In genomic region chr13:54936173-54936572, GRCm38 (mm10) we compare ENCODE assay signal across 10 mouse cellular contexts. TPM values are rescaled to one million over a fixed set of nuclear protein-coding genes. Genes with fewer than 3 reads are reported as not detected.
DNase-seq lines count a peak whose midpoint lies in the region; ATAC-seq and TF ChIP-seq lines count a peak whose summit lies in the region.
"Had no signal": no experiment of that assay in that cellular context is flagged by ENCODE, and none has a peak within 500 bp of the region (broad histone marks: within the 10 kb centered on the region; RNA-seq: fewer than 3 reads in every experiment).

No protein-coding gene starts in this region.

- no peak overlapping the region for H3K4me2 ChIP-seq in hindbrain, embryonic 14.5 days (replicated peaks)
- H3K4me2 ChIP-seq: lung, embryonic 15.5 days had no signal

- intact Hi-C loops in left cerebral cortex, postnatal 36 days (cut with DNase I): no loop called here

- DNase-seq in hindbrain, embryonic 14.5 days (ENCODE audit: low spot score): peak; percentile 55
- DNase-seq in hindbrain, embryonic 10.5 days (ENCODE audit: low spot score): no peak
- DNase-seq in cerebellum, adult 2 months: peak; percentile 60 to 71
- peak; percentile 53 to 56 for DNase-seq in frontal cortex, postnatal 10 days (ENCODE audit: low spot score in 2 of 2)
- DNase-seq in left cerebral cortex, postnatal 36 days (ENCODE audit: low spot score in 2 of 2): peak; percentile 64 to 65
- no peak for DNase-seq in lung, postnatal 36 days
- no peak for DNase-seq in thymus, postnatal 36 days
- DNase-seq in T-cell, adult 2 months (ENCODE audit: low spot score): no peak

- no peak overlapping the region for H3K27ac ChIP-seq in hindbrain, embryonic 14.5 days
- H3K27ac ChIP-seq in hindbrain, embryonic 10.5 days: no peak overlapping the region
- H3K27ac ChIP-seq in cerebellum, adult 2 months (ENCODE audit: insufficient read depth, low read length): no peak overlapping the region
- H3K27ac ChIP-seq: lung, embryonic 15.5 days had no signal

- WGBS in hindbrain, embryonic 14.5 days: 59% methylated on average over 6 of the region's 6 CpGs
- WGBS in hindbrain, embryonic 10.5 days: 78% methylated on average over 6 of the region's 6 CpGs
- WGBS in cerebellum, adult 2 months: 8% methylated on average over 6 of the region's 6 CpGs

- H3K36me3 ChIP-seq in hindbrain, embryonic 14.5 days (replicated peaks; ENCODE audit: control insufficient read depth, insufficient read depth): no peaks in the 10 kb centered on the region
- H3K36me3 ChIP-seq in hindbrain, embryonic 10.5 days: no peaks in the 10 kb centered on the region
- H3K36me3 ChIP-seq: lung, embryonic 15.5 days had no signal

- no peak overlapping the region for H3K4me3 ChIP-seq in hindbrain, embryonic 14.5 days (replicated peaks; ENCODE audit: low read length)
- H3K4me3 ChIP-seq in hindbrain, embryonic 10.5 days: no peak overlapping the region
- no peak overlapping the region for H3K4me3 ChIP-seq in cerebellum, adult 2 months (replicated peaks; ENCODE audit: insufficient read depth, low read depth, low read length)
- H3K4me3 ChIP-seq: lung, embryonic 15.5 days had no signal

- H3K4me1 ChIP-seq in hindbrain, embryonic 14.5 days (replicated peaks; ENCODE audit: control insufficient read depth, insufficient read depth, low read length): peaks cover 6% of the 10 kb centered on the region; the same call in 1 of the 2 replicates
- 0 out of 2 replicates have a peak, but pooled peaks cover 3% of the 10 kb centered on the region for H3K4me1 ChIP-seq in hindbrain, embryonic 10.5 days (replicated peaks)
- H3K4me1 ChIP-seq in cerebellum, adult 2 months (ENCODE audit: control insufficient read depth, insufficient read depth, low read length): peaks cover 30% of the 10 kb centered on the region

- peak; percentile 58; the same call in 1 of the 2 replicates for ATAC-seq in hindbrain, embryonic 14.5 days (ENCODE audit: low FRiP score)
- ATAC-seq: intestine, embryonic 16.5 days had no signal

- no peak for TF ChIP-seq POLR2A in cerebellum, adult 2 months (IDR thresholded peaks at IDR 0.05; ENCODE audit: borderline replicate concordance, insufficient read depth, low read length)

- peaks cover 3% of the 10 kb centered on the region; the same call in 1 of the 2 replicates for H3K27me3 ChIP-seq in hindbrain, embryonic 14.5 days (ENCODE audit: control insufficient read depth, insufficient read depth, low read length)
- H3K27me3 ChIP-seq in hindbrain, embryonic 10.5 days (ENCODE audit: insufficient read depth, poor library complexity, severe bottlenecking): peaks cover 76% of the 10 kb centered on the region
- no peaks in the 10 kb centered on the region for H3K27me3 ChIP-seq in cerebellum, adult 2 months (ENCODE audit: control insufficient read depth, insufficient read depth, low read length)

- no peak for TF ChIP-seq CTCF in cerebellum, adult 2 months (IDR thresholded peaks at IDR 0.05; ENCODE audit: borderline replicate concordance, insufficient read depth, low read depth, low read length)

- no peak overlapping the region for H3K9ac ChIP-seq in hindbrain, embryonic 14.5 days
- H3K9ac ChIP-seq: lung, embryonic 15.5 days had no signal

- no peaks in the 10 kb centered on the region for H3K9me3 ChIP-seq in hindbrain, embryonic 14.5 days (ENCODE audit: control insufficient read depth, low read length)
- H3K9me3 ChIP-seq in hindbrain, embryonic 10.5 days: no peaks in the 10 kb centered on the region
- H3K9me3 ChIP-seq: lung, embryonic 15.5 days had no signal

RNA-seq across cellular contexts. Expression of gene Unc5a, which starts 13.0 kb away (rescaled TPM):
- 15.3 and 16.9 TPM in 2 replicates for polyA plus RNA-seq in hindbrain, embryonic 14.5 days (2014; fragmentation: Nextera tagmentation; extraction: Ambion mirVana)
- polyA plus RNA-seq in hindbrain, embryonic 10.5 days (2016; fragmentation: Nextera tagmentation; extraction: Ambion mirVana): 2.0 and 4.4 TPM in 2 replicates
- 37.7 and 41.0 TPM in 2 replicates for polyA plus RNA-seq in cerebellum, adult 2 months (2012; rRNA removed)
- total RNA-seq in left cerebral cortex, postnatal 36 days (2021): 100 to 1,000 TPM in 1 of 2 experiments, 10 to 100 TPM in 1; 96.3 to 101 TPM

Comparison
In these comparisons a context has a peak if more than half of its experiments do, and no peak if none do; other contexts are left out.
1. DNase-seq: peak in hindbrain, embryonic 14.5 days (single experiment), cerebellum, adult 2 months (2 of 2), frontal cortex, postnatal 10 days (2 of 2) and left cerebral cortex, postnatal 36 days (2 of 2); none in hindbrain, embryonic 10.5 days (single experiment), lung, postnatal 36 days (single experiment), thymus, postnatal 36 days (0 of 2) and T-cell, adult 2 months (single experiment).